22 mouse cellular contexts compared by ENCODE assay signal in the genomic region with DNA sequence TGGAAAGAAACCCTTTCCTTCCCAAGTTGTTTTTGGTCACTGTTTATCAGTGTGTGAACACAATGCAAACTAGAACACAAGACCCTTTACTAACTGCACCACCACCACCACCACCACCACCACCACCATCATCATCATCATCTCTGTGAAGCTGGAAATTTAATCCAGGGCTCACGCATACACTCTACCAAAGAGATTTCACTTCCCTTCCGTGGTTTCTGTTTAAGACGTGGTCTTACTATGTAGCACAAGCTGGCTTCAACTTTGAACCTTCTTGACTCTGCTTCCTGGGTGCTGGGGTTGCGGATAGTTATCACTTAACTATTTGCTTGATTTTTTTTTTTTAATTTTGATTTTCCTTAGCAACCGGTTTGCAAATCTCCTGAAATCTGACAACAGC. TPM values are rescaled to one million over a fixed set of nuclear protein-coding genes. Genes with fewer than 3 reads are reported as not detected.
DNase-seq lines count a peak whose midpoint lies in the region; ATAC-seq and TF ChIP-seq lines count a peak whose summit lies in the region.
"Had no signal": no experiment of that assay in that cellular context is flagged by ENCODE, and none has a peak within 500 bp of the region (broad histone marks: within the 10 kb centered on the region; RNA-seq: fewer than 3 reads in every experiment).

No protein-coding gene starts in this region.

- no peak for TF ChIP-seq EP300 in heart, adult 2 months (IDR thresholded peaks at IDR 0.05; ENCODE audit: insufficient read depth, low read depth, low read length)

- peak overlapping the region; percentile 51; the same call in 1 of the 2 replicates for H3K27ac ChIP-seq in heart, adult 2 months
- H3K27ac ChIP-seq in hindbrain, embryonic 16.5 days (ENCODE audit: low read depth, low read length): no peak overlapping the region
- H3K27ac ChIP-seq: embryonic facial prominence, embryonic 10.5 days; embryonic facial prominence, embryonic 12.5 days; forebrain, embryonic 13.5 days; forebrain, embryonic 15.5 days had no signal

- ATAC-seq in granulocyte monocyte progenitor cell, adult 5-6 weeks (replicated peaks; ENCODE audit: poor library complexity, severe bottlenecking): peak; percentile 62
- no peak for ATAC-seq in hindbrain, embryonic 16.5 days
- ATAC-seq: activated CD4-positive, CD25-positive, alpha-beta regulatory T cell, adult 4 months; forebrain, embryonic 13.5 days; forebrain, embryonic 15.5 days; Patski had no signal

- H3K4me2 ChIP-seq in hindbrain, embryonic 16.5 days (ENCODE audit: low read length): no peak overlapping the region
- H3K4me2 ChIP-seq: embryonic facial prominence, embryonic 12.5 days; forebrain, embryonic 13.5 days; forebrain, embryonic 15.5 days had no signal

- no peak overlapping the region for H3K9ac ChIP-seq in heart, adult 2 months (ENCODE audit: low read depth, low read length)
- H3K9ac ChIP-seq in hindbrain, embryonic 16.5 days (ENCODE audit: low read depth, low read length): no peak overlapping the region
- H3K9ac ChIP-seq: embryonic facial prominence, embryonic 12.5 days; forebrain, embryonic 13.5 days; forebrain, embryonic 15.5 days; forebrain, postnatal 0 days had no signal

- no peak for TF ChIP-seq POLR2A in heart, adult 2 months (IDR thresholded peaks at IDR 0.05; ENCODE audit: insufficient read depth, low read depth, low read length)

- TF ChIP-seq CTCF in heart, adult 2 months (IDR thresholded peaks at IDR 0.05): no peak

- no peaks in the 10 kb centered on the region for H3K9me3 ChIP-seq in hindbrain, embryonic 16.5 days (ENCODE audit: control insufficient read depth, low read length)
- H3K9me3 ChIP-seq: embryonic facial prominence, embryonic 10.5 days; embryonic facial prominence, embryonic 12.5 days; forebrain, embryonic 13.5 days; forebrain, embryonic 15.5 days; G1E had no signal

- no peak overlapping the region for H3K4me3 ChIP-seq in heart, adult 2 months
- H3K4me3 ChIP-seq in hindbrain, embryonic 16.5 days (ENCODE audit: low read length): no peak overlapping the region
- H3K4me3 ChIP-seq: embryonic facial prominence, embryonic 10.5 days; embryonic facial prominence, embryonic 12.5 days; forebrain, embryonic 13.5 days; forebrain, embryonic 15.5 days had no signal

- intact Hi-C loops in heart, adult 2 months (cut with DNase I): no loop called here
- intact Hi-C loops in left cerebral cortex, postnatal 10 days (cut with DNase I): no loop called here

- no peaks in the 10 kb centered on the region for H3K4me1 ChIP-seq in heart, adult 2 months (ENCODE audit: control insufficient read depth, insufficient read depth, low read length)
- H3K4me1 ChIP-seq in hindbrain, embryonic 16.5 days (ENCODE audit: control insufficient read depth, insufficient read depth, low read depth, low read length): no peaks in the 10 kb centered on the region
- H3K4me1 ChIP-seq: embryonic facial prominence, embryonic 12.5 days; forebrain, embryonic 13.5 days; forebrain, embryonic 15.5 days had no signal

- no peaks in the 10 kb centered on the region for H3K79me2 ChIP-seq in heart, adult 2 months (replicated peaks; ENCODE audit: control insufficient read depth, insufficient read depth, low read length)

- no peaks in the 10 kb centered on the region for H3K36me3 ChIP-seq in heart, adult 2 months (ENCODE audit: control insufficient read depth, insufficient read depth, low read length)
- no peaks in the 10 kb centered on the region for H3K36me3 ChIP-seq in hindbrain, embryonic 16.5 days (ENCODE audit: control insufficient read depth, insufficient read depth, low read length)
- H3K36me3 ChIP-seq: embryonic facial prominence, embryonic 10.5 days; embryonic facial prominence, embryonic 12.5 days; forebrain, embryonic 15.5 days; G1E had no signal

- H3K27me3 ChIP-seq in heart, adult 2 months (ENCODE audit: control insufficient read depth, insufficient read depth, low read length): no peaks in the 10 kb centered on the region
- H3K27me3 ChIP-seq in hindbrain, embryonic 16.5 days (replicated peaks; ENCODE audit: control insufficient read depth, insufficient read depth, low read length): no peaks in the 10 kb centered on the region
- H3K27me3 ChIP-seq: embryonic facial prominence, embryonic 12.5 days; forebrain, embryonic 13.5 days; forebrain, embryonic 15.5 days had no signal

- no peak for DNase-seq in heart, adult 2 months
- no peak for DNase-seq in heart, postnatal 4 days
- DNase-seq in A20 (ENCODE audit: low read depth, low spot score): peak; percentile 24
- no peak for DNase-seq in left cerebral cortex, postnatal 10 days (ENCODE audit: extremely low spot score in 1 of 2, low spot score in 2 of 2)
- DNase-seq: adrenal gland, adult 8-10 months; adrenal gland, postnatal 14 days; adrenal gland, postnatal 36 days; cerebellum, adult 11-12 months; cerebellum, adult 2 months; cerebellum, adult 9-10 months; cerebellum, postnatal 10 days; cerebellum, postnatal 25 days had no signal

- 84% methylated on average over 5 of the region's 5 CpGs for WGBS in heart, adult 2 months
- 86% methylated on average over 5 of the region's 5 CpGs for WGBS in hindbrain, embryonic 16.5 days

RNA-seq across cellular contexts. Expression of gene Daam1, which starts 9.6 kb away (rescaled TPM):
- total RNA-seq in heart, adult 2 months (2021): 10 to 100 TPM; 67.2 to 77.6 TPM
- 13.1 and 23.9 TPM in 2 replicates for polyA plus RNA-seq in heart, adult 2 months (2012; rRNA removed)
- total RNA-seq in heart, postnatal 4 days (2021): 10 to 100 TPM; 88.8 to 92.1 TPM
- total RNA-seq in granulocyte monocyte progenitor cell, adult 5-6 weeks (2014; fragmentation: Nextera tagmentation): 8.8 and 9.4 TPM in 2 replicates
- total RNA-seq in granulocyte monocyte progenitor cell, adult 5-6 weeks (2017): 17.8 and 18.4 TPM in 2 replicates
- total RNA-seq in left cerebral cortex, postnatal 10 days (2021): 10 to 100 TPM; 86.0 to 97.4 TPM
- polyA plus RNA-seq in hindbrain, embryonic 16.5 days (2015; fragmentation: Nextera tagmentation; extraction: Ambion mirVana): 26.6 and 28.4 TPM in 2 replicates
